ENCODE assay signal across 11 mouse cellular contexts in the genomic region with DNA sequence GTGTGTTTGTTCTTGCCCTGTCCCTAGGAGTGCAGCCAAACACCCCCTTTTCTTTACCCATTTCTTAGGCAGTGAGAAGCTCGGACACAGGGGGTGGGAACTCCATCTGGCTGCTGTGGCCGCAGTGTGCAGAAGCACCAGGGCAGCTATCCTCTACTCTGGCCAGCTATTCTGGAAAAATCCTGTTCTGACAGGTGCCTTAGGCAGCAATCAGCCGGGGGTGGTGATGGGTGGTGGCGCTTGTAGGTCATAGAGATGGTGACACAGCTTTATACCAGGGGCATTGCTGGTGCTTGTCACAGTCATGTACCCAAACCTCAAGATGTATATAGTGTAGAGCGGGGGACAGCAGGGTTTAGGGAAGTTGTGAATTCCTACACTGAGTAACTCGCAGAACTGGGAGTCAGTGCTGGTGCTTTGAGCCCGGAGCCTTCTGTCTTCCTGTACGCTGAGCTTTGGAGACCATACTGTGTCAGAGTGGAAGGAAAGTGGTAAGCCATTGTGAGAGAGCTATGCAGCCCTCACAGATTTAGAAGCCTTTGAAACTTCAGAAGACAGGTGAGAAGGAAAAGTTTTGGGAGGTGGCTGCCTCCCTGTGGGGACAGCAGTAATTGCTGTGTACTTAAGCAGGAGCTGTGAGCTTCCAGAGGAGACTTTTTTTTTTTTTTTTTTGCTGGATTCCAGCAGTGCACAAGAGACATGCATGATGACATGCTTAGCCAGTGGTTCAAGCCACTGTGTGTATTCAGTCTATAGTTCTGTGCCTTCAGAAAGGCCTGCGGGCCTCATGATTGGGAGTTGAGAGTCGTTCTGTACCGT. TPM values are rescaled to one million over a fixed set of nuclear protein-coding genes. Genes with fewer than 3 reads are reported as not detected.
DNase-seq lines count a peak whose midpoint lies in the region; ATAC-seq and TF ChIP-seq lines count a peak whose summit lies in the region.
"Had no signal": no experiment of that assay in that cellular context is flagged by ENCODE, and none has a peak within 500 bp of the region (broad histone marks: within the 10 kb centered on the region; RNA-seq: fewer than 3 reads in every experiment).

No protein-coding gene starts in this region.

- H3K27me3 ChIP-seq in heart, postnatal 0 days (ENCODE audit: control insufficient read depth, insufficient read depth, low read length) = no peaks in the 10 kb centered on the region
- no peaks in the 10 kb centered on the region for H3K27me3 ChIP-seq in lung, embryonic 14.5 days (ENCODE audit: insufficient read depth, low read length)

- no peak overlapping the region for H3K4me2 ChIP-seq in heart, postnatal 0 days (ENCODE audit: low read depth, low read length)
- H3K4me2 ChIP-seq in lung, embryonic 14.5 days = no peak overlapping the region

- WGBS in heart, postnatal 0 days = 61% methylated on average over 11 of the region's 11 CpGs
- WGBS in lung, embryonic 14.5 days = 69% methylated on average over 11 of the region's 11 CpGs

- peak; percentile 27; the same call in 1 of the 2 replicates for TF ChIP-seq CTCF in heart, postnatal 0 days (IDR thresholded peaks at IDR 0.05; ENCODE audit: low read depth)
- peak; percentile 21; the same call in 1 of the 2 replicates for TF ChIP-seq CTCF in lung, embryonic 14.5 days (IDR thresholded peaks at IDR 0.05; ENCODE audit: low read depth)

- no peak overlapping the region for H3K4me3 ChIP-seq in heart, postnatal 0 days (ENCODE audit: low read depth, low read length)
- no peak overlapping the region for H3K4me3 ChIP-seq in lung, embryonic 14.5 days (ENCODE audit: low read depth, low read length)

- no peak for TF ChIP-seq EP300 in heart, postnatal 0 days (IDR thresholded peaks at IDR 0.05; ENCODE audit: low read depth)

- no peak overlapping the region for H3K9ac ChIP-seq in heart, postnatal 0 days (replicated peaks; ENCODE audit: low read depth, low read length)
- no peak overlapping the region for H3K9ac ChIP-seq in lung, embryonic 14.5 days

- H3K36me3 ChIP-seq in heart, postnatal 0 days (replicated peaks; ENCODE audit: control insufficient read depth, insufficient read depth, low read length) = no peaks in the 10 kb centered on the region
- no peaks in the 10 kb centered on the region for H3K36me3 ChIP-seq in lung, embryonic 14.5 days (ENCODE audit: insufficient read depth)

- DNase-seq in heart, postnatal 0 days (ENCODE audit: low spot score) = no peak
- no peak for DNase-seq in heart, postnatal 4 days
- DNase-seq in lung, embryonic 14.5 days = no peak
- no peak for DNase-seq in lung, postnatal 25 days (ENCODE audit: low spot score)
- DNase-seq in naive thymus-derived CD4-positive, alpha-beta T cell, adult 2 months (ENCODE audit: low read depth) = peak; percentile 26
- DNase-seq in layer of hippocampus, adult 9-11 months = no peak
- no peak for DNase-seq in layer of hippocampus, postnatal 14 days (ENCODE audit: low spot score in 2 of 2)
- DNase-seq: cerebellum, postnatal 36 days; left cerebral cortex, postnatal 4 days; thymus, postnatal 25 days had no signal

- H3K27ac ChIP-seq in heart, postnatal 0 days (ENCODE audit: low read depth) = peak overlapping the region; percentile 49
- no peak overlapping the region for H3K27ac ChIP-seq in lung, embryonic 14.5 days (ENCODE audit: low read depth)

- ATAC-seq in heart, postnatal 0 days (ENCODE audit: insufficient read depth, low read depth) = no peak
- ATAC-seq in lung, embryonic 14.5 days (ENCODE audit: insufficient read depth) = no peak
- ATAC-seq in erythroid progenitor cell, adult 5-6 weeks (replicated peaks; ENCODE audit: low FRiP score, poor library complexity, severe bottlenecking) = 0 out of 2 replicates have a peak, but pooled peaks have one; percentile 36

- H3K9me3 ChIP-seq in heart, postnatal 0 days (replicated peaks; ENCODE audit: control insufficient read depth, low read length) = no peaks in the 10 kb centered on the region
- H3K9me3 ChIP-seq in lung, embryonic 14.5 days (ENCODE audit: low read depth, low read length) = no peaks in the 10 kb centered on the region

- H3K4me1 ChIP-seq in heart, postnatal 0 days (ENCODE audit: control insufficient read depth, insufficient read depth) = peaks cover 48% of the 10 kb centered on the region
- H3K4me1 ChIP-seq in lung, embryonic 14.5 days (ENCODE audit: insufficient read depth) = peaks cover 21% of the 10 kb centered on the region

RNA-seq across cellular contexts. Expression of a gene that starts 19.2 kb away (rescaled TPM):
- total RNA-seq in heart, postnatal 0 days (2014; rRNA removed; ENCODE audit: low replicate concordance) = 22.2 and 41.9 TPM in 2 replicates
- polyA plus RNA-seq in heart, postnatal 0 days (2015; fragmentation: Nextera tagmentation; extraction: Ambion mirVana) = 5.7 and 7.1 TPM in 2 replicates
- 10 to 100 TPM; 71.8 to 73.6 TPM for total RNA-seq in heart, postnatal 4 days (2021)
- 15.7 and 17.0 TPM in 2 replicates for polyA plus RNA-seq in lung, embryonic 14.5 days (2014; fragmentation: Nextera tagmentation; extraction: Ambion mirVana)
- 4.6 and 8.6 TPM in 2 replicates for total RNA-seq in erythroid progenitor cell, adult 5-6 weeks (2015; ENCODE audit: low replicate concordance)
- 5.3 and 13.0 TPM in 2 replicates for total RNA-seq in erythroid progenitor cell, adult 5-6 weeks (2017; ENCODE audit: low replicate concordance)
- total RNA-seq in layer of hippocampus, postnatal 14 days (2021) = 100 to 1,000 TPM; 132 to 141 TPM

RNA-seq across cellular contexts. Expression of a gene that starts 46.7 kb away (rescaled TPM):
- 29.5 and 52.2 TPM in 2 replicates for total RNA-seq in heart, postnatal 0 days (2014; rRNA removed; ENCODE audit: low replicate concordance)
- polyA plus RNA-seq in heart, postnatal 0 days (2015; fragmentation: Nextera tagmentation; extraction: Ambion mirVana) = 17.2 and 19.7 TPM in 2 replicates
- 10 to 100 TPM; 18.0 to 21.5 TPM for total RNA-seq in heart, postnatal 4 days (2021)
- polyA plus RNA-seq in lung, embryonic 14.5 days (2014; fragmentation: Nextera tagmentation; extraction: Ambion mirVana) = 28.0 and 28.4 TPM in 2 replicates
- 2.9 and 5.4 TPM in 2 replicates for total RNA-seq in erythroid progenitor cell, adult 5-6 weeks (2015; ENCODE audit: low replicate concordance)
- total RNA-seq in erythroid progenitor cell, adult 5-6 weeks (2017; ENCODE audit: low replicate concordance) = 7.2 and 9.2 TPM in 2 replicates
- 10 to 100 TPM; 16.6 to 19.8 TPM for total RNA-seq in layer of hippocampus, postnatal 14 days (2021)
